Mouse (Mus musculus) thymus, adult 2 months (tissue): ENCODE data around the gene Hist1h4a. TPM values are rescaled to one million over a fixed set of nuclear protein-coding genes. Genes with fewer than 3 reads are reported as not detected.
"Not testable (repeated sequence)": the region's sequence is repeated elsewhere in the genome, so short reads cannot be mapped to it uniquely, and the experiment has no call there.

Experiments
- DNase-seq: peaks from one replicate; pipeline ENCODE4 v3.0.0; 2021
- H3K27ac ChIP-seq: fragments of 200-500 bp; 2 replicates; pipeline ENCODE4 v1.5.1; 2012; ENCODE audit warnings: low read length, control low read depth; ENCODE audit not compliant: control insufficient read depth, insufficient read depth
- H3K27me3 ChIP-seq: fragments of 200-500 bp; 2 replicates; pipeline ENCODE4 v1.6.1; 2012; ENCODE audit warnings: mild to moderate bottlenecking, low read length, moderate library complexity, mixed read lengths; ENCODE audit not compliant: control insufficient read depth, insufficient read depth
- H3K36me3 ChIP-seq: fragments of 200-500 bp; 2 replicates; pipeline ENCODE4 v1.6.1; 2012; ENCODE audit warnings: mild to moderate bottlenecking, low read length, moderate library complexity; ENCODE audit not compliant: control insufficient read depth, insufficient read depth
- H3K4me1 ChIP-seq: fragments of 200-500 bp; replicated peaks from 2 replicates; pipeline ENCODE4 v1.6.1; 2012; ENCODE audit warnings: low read length; ENCODE audit not compliant: control insufficient read depth, insufficient read depth
- H3K4me3 ChIP-seq: fragments of 200-500 bp; 2 replicates; pipeline ENCODE4 v1.5.1; 2012; ENCODE audit warnings: mild to moderate bottlenecking, low read length, control low read depth, moderate library complexity; ENCODE audit not compliant: control insufficient read depth, insufficient read depth
- CTCF ChIP-seq: fragments of 200-500 bp; IDR thresholded peaks from 2 replicates; pipeline ENCODE4 v1.5.1; 2012; ENCODE audit warnings: mild to moderate bottlenecking, control low read depth, low read length, moderate library complexity, borderline replicate concordance; ENCODE audit not compliant: control insufficient read depth, poor library complexity, insufficient read depth; ENCODE audit errors: extremely low read depth
- POLR2A ChIP-seq: fragments of 200-500 bp; IDR thresholded peaks from 2 replicates; pipeline ENCODE4 v1.6.1; 2012; ENCODE audit warnings: mild to moderate bottlenecking, low read length, control low read depth, moderate library complexity; ENCODE audit not compliant: control insufficient read depth, poor library complexity, insufficient read depth; ENCODE audit errors: extremely low read depth
- WGBS: fragments of 180-500 bp; shearing (Covaris S2); methylation state at CpG from one replicate; pipeline ENCODE4 v1.1.7; 2018; 5-methylcytosine and 5-hydroxymethylcytosine counted together
- polyA plus RNA-seq: library from polyadenylated mRNA; depleted of rRNA; stranded (reverse); fragments of >200 nt; gene quantifications from 2 replicates; pipeline ENCODE4 v1.2.3, GENCODE M21; 2012

Hist1h4a gene
- polyA plus RNA-seq, 1 experiment: 295 TPM

DNA sequence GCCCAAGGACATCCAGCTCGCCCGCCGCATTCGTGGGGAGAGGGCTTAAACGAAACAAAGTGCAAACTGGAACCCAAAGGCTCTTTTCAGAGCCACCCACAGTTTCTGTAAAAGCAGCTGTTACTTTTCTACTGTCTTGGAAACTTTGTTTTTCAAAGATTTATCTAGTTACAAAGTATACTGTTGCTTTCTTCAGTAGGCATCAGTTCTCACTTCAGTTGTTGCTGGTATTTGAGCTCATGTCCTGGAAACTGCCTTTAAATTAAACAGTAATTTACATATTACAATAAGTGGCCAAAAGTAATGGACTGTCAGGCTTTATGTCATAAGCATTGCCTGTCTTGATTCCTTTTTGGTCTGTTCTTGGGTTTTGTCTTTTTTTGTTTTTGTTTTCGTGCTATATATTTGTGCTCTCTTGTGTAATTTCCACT lies 8.3 kb downstream of the Hist1h4a start:
- DNase-seq: no peak
- 9% methylated on average over 6 of the region's 6 CpGs for WGBS
- H3K36me3 ChIP-seq: no peaks in the 10 kb centered on the region
- peak overlapping the region; percentile 15; the same call in 1 of the 2 replicates for H3K27ac ChIP-seq
- TF ChIP-seq POLR2A (no peak), CTCF (no peak)
- no peak overlapping the region for H3K4me3 ChIP-seq
- H3K4me1 ChIP-seq: peaks cover 3% of the 10 kb centered on the region
- H3K27me3 ChIP-seq: no peaks in the 10 kb centered on the region

GRCm38 (mm10) chr13:23752067-23752741 lies 8.8 kb downstream of the Hist1h4a start, which contains the start of gene Hist1h3b:
Gene Hist1h3b (plus strand): TSS chr13:23752267.
- under 1% methylated on average over 20 of the region's 47 CpGs for WGBS

GRCm38 (mm10) chr13:23751478-23751956 lies 9.5 kb downstream of the Hist1h4a start:
- DNase-seq: no peak
- H3K27ac ChIP-seq: peak overlapping the region; percentile 86
- no peaks in the 10 kb centered on the region for H3K36me3 ChIP-seq
- H3K27me3 ChIP-seq: no peaks in the 10 kb centered on the region
- H3K4me1 ChIP-seq: 0 out of 2 replicates have a peak, but pooled peaks cover 2% of the 10 kb centered on the region
- WGBS: under 1% methylated on average over 11 of the region's 11 CpGs
- H3K4me3 ChIP-seq: peak overlapping the region; percentile 41
- TF ChIP-seq CTCF (no peak), POLR2A (no peak)

More at GRCm38 (mm10) chr13:23752067-23752741, 8.8 kb downstream of the Hist1h4a start, which contains the start of gene Hist1h3b:
- H3K36me3 ChIP-seq, H3K4me1 ChIP-seq, H3K27me3 ChIP-seq: not testable (repeated sequence)
- H3K27ac ChIP-seq: peak within 1 kb of the TSS; percentile 86
- DNase-seq: peak; percentile 87
- H3K4me3 ChIP-seq: peak within 1 kb of the TSS; percentile 41

- not testable (repeated sequence) for H3K27me3 ChIP-seq, H3K4me1 ChIP-seq, H3K36me3 ChIP-seq
- Histone ChIP-seq H3K4me3 (peak within 1 kb of the TSS; percentile 41), H3K27ac (peak within 1 kb of the TSS; percentile 86)
- DNase-seq: peak; percentile 63
- TF ChIP-seq CTCF (0 out of 2 replicates have a peak, but pooled peaks have one; percentile 10), POLR2A (peak; percentile 60; the same call in 1 of the 2 replicates)
- WGBS: under 1% methylated on average over 32 of the region's 47 CpGs
Observed at GRCm38 (mm10) chr13:23750839-23751477, 10.1 kb downstream of the Hist1h4a start, which contains the start of gene Hist1h2ab. Gene Hist1h2ab (plus strand): TSS chr13:23751126.

DNA sequence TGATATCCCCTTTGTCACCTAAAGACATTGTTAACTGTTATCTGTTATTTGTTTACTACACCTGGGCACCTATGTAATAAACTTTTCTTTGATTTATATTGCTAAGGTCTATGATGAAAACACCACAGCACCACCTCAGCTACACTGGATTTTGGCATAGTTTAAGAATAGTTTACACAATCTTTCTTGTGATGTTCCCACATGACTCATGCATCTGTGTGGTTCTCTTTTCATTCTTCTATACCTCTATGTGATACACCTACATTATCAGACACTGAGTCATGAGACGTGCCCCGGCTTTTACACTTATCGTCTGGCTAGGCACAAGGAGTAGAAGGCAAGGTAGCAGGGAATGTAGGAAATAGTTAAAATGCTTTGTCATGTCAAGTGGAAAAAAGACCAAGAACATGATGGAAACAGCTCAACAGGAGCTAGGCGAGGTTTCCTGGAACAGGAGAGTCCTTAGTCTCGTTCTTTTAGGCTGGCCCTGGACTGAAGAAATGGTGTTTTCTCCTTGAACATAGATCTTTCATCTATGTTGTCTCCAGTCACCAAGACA lies 11.4 kb downstream of the Hist1h4a start:
- H3K27me3 ChIP-seq: no peaks in the 10 kb centered on the region
- TF ChIP-seq POLR2A (no peak), CTCF (no peak)
- no peaks in the 10 kb centered on the region for H3K36me3 ChIP-seq
- H3K4me1 ChIP-seq: peaks cover 4% of the 10 kb centered on the region
- no peak for DNase-seq
- H3K4me3 ChIP-seq: no peak overlapping the region
- 96% methylated on average over 5 of the region's 5 CpGs for WGBS
- no peak overlapping the region for H3K27ac ChIP-seq

DNA sequence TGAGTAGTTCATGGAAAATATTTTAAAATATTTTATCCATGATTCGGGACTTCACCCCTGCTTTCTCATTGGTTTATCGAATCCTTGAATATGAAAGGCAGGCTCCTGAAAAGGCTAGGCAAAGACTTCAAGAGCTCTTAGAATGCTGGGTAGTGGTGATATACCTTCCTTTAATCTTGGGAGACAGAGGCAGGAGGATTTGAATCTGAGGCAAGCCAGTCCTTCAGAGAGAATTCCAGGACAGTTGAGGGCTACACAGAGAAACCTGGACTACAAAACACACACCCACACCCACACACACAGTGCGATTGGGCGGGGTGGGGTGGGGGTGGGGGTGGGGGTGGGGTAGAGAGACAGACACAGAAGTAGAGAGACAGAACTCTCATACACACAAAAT lies 13.1 kb downstream of the Hist1h4a start:
- Histone ChIP-seq H3K36me3 (no peaks in the 10 kb centered on the region), H3K4me1 (peaks cover 4% of the 10 kb centered on the region), H3K4me3 (no peak overlapping the region), H3K27ac (peak overlapping the region; percentile 70; the same call in 1 of the 2 replicates), H3K27me3 (no peaks in the 10 kb centered on the region)
- no peak for DNase-seq
- 14% methylated on average over 4 of the region's 4 CpGs for WGBS
- no peak for TF ChIP-seq POLR2A
- TF ChIP-seq CTCF: no peak
